ENCODE assay signal across 16 mouse cellular contexts in genomic region chr14:119109776-119110218, GRCm38 (mm10). TPM values are rescaled to one million over a fixed set of nuclear protein-coding genes. Genes with fewer than 3 reads are reported as not detected.
DNase-seq lines count a peak whose midpoint lies in the region; ATAC-seq and TF ChIP-seq lines count a peak whose summit lies in the region.
"Had no signal": no experiment of that assay in that cellular context is flagged by ENCODE, and none has a peak within 500 bp of the region (broad histone marks: within the 10 kb centered on the region; RNA-seq: fewer than 3 reads in every experiment).

No protein-coding gene starts in this region.

- DNase-seq in gastrocnemius, adult 2 months = no peak
- no peak for DNase-seq in gastrocnemius, postnatal 4 days (ENCODE audit: low spot score in 2 of 2)
- no peak for DNase-seq in lung, postnatal 14 days
- DNase-seq in G1E (ENCODE audit: low spot score) = no peak
- DNase-seq in cerebellum, postnatal 36 days = peak; percentile 23 to 32
- no peak for DNase-seq in heart, postnatal 36 days
- DNase-seq in adrenal gland, adult (ENCODE audit: inconsistent age in 2 of 2, low spot score in 1 of 2) = no peak
- DNase-seq: kidney, adult 2 months; layer of hippocampus, postnatal 36 days; thymus, adult 2 months had no signal

- intact Hi-C loops in gastrocnemius, adult 2 months (cut with DNase I) = no loop called here
- intact Hi-C loops in heart, postnatal 36 days (cut with DNase I) = no loop called here

- 0 out of 2 replicates have a peak, but pooled peaks cover 6% of the 10 kb centered on the region for H3K4me1 ChIP-seq in lung, embryonic 15.5 days
- H3K4me1 ChIP-seq in G1E (ENCODE audit: insufficient read depth, low read depth, low read length) = no peaks in the 10 kb centered on the region
- H3K4me1 ChIP-seq: liver, embryonic 12.5 days had no signal

- 61% methylated on average over 3 of the region's 3 CpGs for WGBS in lung, embryonic 15.5 days

- no peaks in the 10 kb centered on the region for H3K27me3 ChIP-seq in lung, embryonic 15.5 days
- no peaks in the 10 kb centered on the region for H3K27me3 ChIP-seq in G1E (ENCODE audit: insufficient read depth, low read length)

- H3K27ac ChIP-seq in gastrocnemius, adult 2 months = no peak overlapping the region
- H3K27ac ChIP-seq in lung, embryonic 15.5 days = 0 out of 2 replicates have a peak overlapping the region, but pooled peaks have one; percentile 3
- H3K27ac ChIP-seq: liver, embryonic 12.5 days had no signal

- no peak overlapping the region for H3K4me3 ChIP-seq in gastrocnemius, adult 2 months
- H3K4me3 ChIP-seq in lung, embryonic 15.5 days = no peak overlapping the region
- H3K4me3 ChIP-seq in G1E (ENCODE audit: low read depth, low read length) = no peak overlapping the region
- H3K4me3 ChIP-seq: liver, embryonic 12.5 days had no signal

- no peak overlapping the region for H3K9ac ChIP-seq in lung, embryonic 15.5 days
- H3K9ac ChIP-seq: liver, embryonic 12.5 days had no signal

- H3K9me3 ChIP-seq in lung, embryonic 15.5 days = no peaks in the 10 kb centered on the region
- H3K9me3 ChIP-seq in G1E (replicated peaks) = peaks cover 20% of the 10 kb centered on the region
- H3K9me3 ChIP-seq: liver, embryonic 12.5 days had no signal

- no peak overlapping the region for H3K4me2 ChIP-seq in lung, embryonic 15.5 days
- H3K4me2 ChIP-seq: liver, embryonic 12.5 days had no signal

- ATAC-seq in lung, embryonic 15.5 days (ENCODE audit: borderline replicate concordance, extremely low read depth, low FRiP score, low TSS enrichment) = peak; percentile 80
- 0 out of 2 replicates have a peak, but pooled peaks have one; percentile 26 for ATAC-seq in G1E (ENCODE audit: extremely low read depth, insufficient number of reproducible peaks, low FRiP score, poor library complexity, severe bottlenecking)
- ATAC-seq: forebrain, embryonic 14.5 days; liver, embryonic 12.5 days had no signal

- H3K36me3 ChIP-seq in lung, embryonic 15.5 days = no peaks in the 10 kb centered on the region
- H3K36me3 ChIP-seq in G1E (replicated peaks) = no peaks in the 10 kb centered on the region
- H3K36me3 ChIP-seq: liver, embryonic 12.5 days had no signal

- TF ChIP-seq CTCF in gastrocnemius, adult 2 months (IDR thresholded peaks at IDR 0.05) = peak; percentile 2; the same call in 1 of the 2 replicates
- no peak for TF ChIP-seq CTCF in G1E (IDR thresholded peaks at IDR 0.05; ENCODE audit: low read depth, low read length)

RNA-seq across cellular contexts. Expression of gene Uggt2, which starts 10.6 kb away (rescaled TPM):
- total RNA-seq in gastrocnemius, adult 2 months (2021) = 1 to 10 TPM; 7.1 to 7.5 TPM
- total RNA-seq in gastrocnemius, postnatal 4 days (2021) = 10 to 100 TPM; 11.0 to 11.4 TPM
- polyA plus RNA-seq in lung, embryonic 15.5 days (2015; fragmentation: Nextera tagmentation; extraction: Ambion mirVana) = 12.6 and 20.3 TPM in 2 replicates
- total RNA-seq in G1E (2014; fragmentation: Nextera tagmentation) = 3.1 and 7.7 TPM in 2 replicates
- total RNA-seq in G1E (2017) = 0.55 and 0.58 TPM in 2 replicates
- polyA plus RNA-seq in G1E (2012) = 0.07 TPM in 1 of 2 replicates, not detected in the other
- 1 to 10 TPM; 6.5 to 6.7 TPM for total RNA-seq in heart, postnatal 36 days (2021)

RNA-seq across cellular contexts. Expression of gene Hs6st3, which starts 28.3 kb away (rescaled TPM):
- total RNA-seq in gastrocnemius, adult 2 months (2021) = not detected
- total RNA-seq in gastrocnemius, postnatal 4 days (2021) = under 1 TPM; 0.31 to 0.37 TPM
- polyA plus RNA-seq in lung, embryonic 15.5 days (2015; fragmentation: Nextera tagmentation; extraction: Ambion mirVana) = 1.1 and 1.8 TPM in 2 replicates
- total RNA-seq in G1E (2014; fragmentation: Nextera tagmentation) = not detected in 2 replicates
- total RNA-seq in G1E (2017) = 0.11 and 0.12 TPM in 2 replicates
- not detected in 2 replicates for polyA plus RNA-seq in G1E (2012)
- total RNA-seq in heart, postnatal 36 days (2021) = not detected
- total RNA-seq: monocyte, adult 5-6 weeks had no signal
- polyA plus RNA-seq: heart, postnatal 0 days; liver, embryonic 12.5 days; spleen, adult 2 months had no signal

Comparison
In these comparisons a context has a peak if more than half of its experiments do, and no peak if none do; other contexts are left out.
1. DNase-seq: peak in cerebellum, postnatal 36 days (2 of 2); none in gastrocnemius, adult 2 months (single experiment), gastrocnemius, postnatal 4 days (0 of 2), lung, postnatal 14 days (single experiment), G1E (single experiment), heart, postnatal 36 days (0 of 2) and adrenal gland, adult (0 of 2).